Mouse (Mus musculus) heart, adult 2 months (tissue): ENCODE results near the gene Rhbdf1. TPM values are rescaled to one million over a fixed set of nuclear protein-coding genes. Genes with fewer than 3 reads are reported as not detected.

Experiments used
- DNase-seq, 2 experiments: peaks; one replicate each; pipeline ENCODE4 v3.0.0; 2021
- H3K27ac ChIP-seq: fragments of 200-600 bp; 2 replicates; pipeline ENCODE4 v1.8.1; 2022
- H3K27me3 ChIP-seq: fragments of 200-500 bp; 2 replicates; pipeline ENCODE4 v1.6.1; 2012; ENCODE audit warnings: mild to moderate bottlenecking, low read length, inconsistent platforms, mixed read lengths; ENCODE audit not compliant: control insufficient read depth, insufficient read depth
- H3K36me3 ChIP-seq: fragments of 200-500 bp; 2 replicates; pipeline ENCODE4 v1.6.1; 2012; ENCODE audit warnings: low read length, inconsistent platforms; ENCODE audit not compliant: control insufficient read depth, insufficient read depth
- H3K4me1 ChIP-seq: fragments of 200-500 bp; 2 replicates; pipeline ENCODE4 v1.6.1; 2011; ENCODE audit warnings: low read length; ENCODE audit not compliant: control insufficient read depth, insufficient read depth
- H3K4me3 ChIP-seq: fragments of 200-600 bp; 2 replicates; pipeline ENCODE4 v1.8.1; 2022
- H3K79me2 ChIP-seq: fragments of 200-500 bp; replicated peaks from 2 replicates; pipeline ENCODE4 v1.6.1; 2012; ENCODE audit warnings: mild to moderate bottlenecking, inconsistent platforms, low read length, moderate library complexity, mixed read lengths; ENCODE audit not compliant: control insufficient read depth, insufficient read depth
- H3K9ac ChIP-seq: fragments of 200-500 bp; 2 replicates; pipeline ENCODE4 v1.6.1; 2012; ENCODE audit warnings: low read depth, mild to moderate bottlenecking, control low read depth, inconsistent platforms, low read length, mixed read lengths
- CTCF ChIP-seq: fragments of 200-600 bp; IDR thresholded peaks from 2 replicates; pipeline ENCODE4 v1.8.1; 2022; ENCODE audit warnings: antibody characterized with exemption, mild to moderate bottlenecking, moderate library complexity
- EP300 ChIP-seq: fragments of 200-500 bp; IDR thresholded peaks from 2 replicates; pipeline ENCODE4 v1.6.1; 2011; ENCODE audit warnings: low read depth, low read length, control low read depth; ENCODE audit not compliant: insufficient read depth
- POLR2A ChIP-seq: fragments of 200-500 bp; IDR thresholded peaks from 2 replicates; pipeline ENCODE4 v1.6.1; 2011; ENCODE audit warnings: mild to moderate bottlenecking, low read depth, low read length, control low read depth; ENCODE audit not compliant: insufficient read depth
- WGBS: fragments of 180-500 bp; shearing (Covaris S2); methylation state at CpG from one replicate; pipeline ENCODE4 v1.1.7; 2018; 5-methylcytosine and 5-hydroxymethylcytosine counted together
- intact Hi-C: fragments of 180-260 bp; cut with DNase I; formaldehyde crosslinking; loops from one replicate; pipeline ENCODE4 v1.15.1; 2025
- polyA plus RNA-seq: library from polyadenylated mRNA; depleted of rRNA; stranded (reverse); fragments of >200 nt; gene quantifications from 2 replicates; pipeline ENCODE4 v1.2.3, GENCODE M21; 2012
- total RNA-seq, 2 experiments: library from RNA; stranded (reverse); gene quantifications; 2 replicates each; pipeline ENCODE4 v1.2.3; 2021

Rhbdf1 gene
- total and polyA plus RNA-seq, 3 experiments, result 22.8 to 92.8 (median 23.9) TPM

- 50% methylated on average over 9 of the region's 9 CpGs for WGBS
- Histone ChIP-seq H3K9ac (no peak overlapping the region), H3K4me1 (peaks cover 6% of the 10 kb centered on the region), H3K4me3 (no peak overlapping the region), H3K27ac (no peak overlapping the region), H3K27me3 (no peaks in the 10 kb centered on the region), H3K79me2 (no peaks in the 10 kb centered on the region), H3K36me3 (no peaks in the 10 kb centered on the region)
- peak; percentile 82 for TF ChIP-seq CTCF
- no peak for TF ChIP-seq EP300
- intact Hi-C loops, result loop anchor here (5.0 kb wide), 1 partner anchor 50 kb away; the partner anchor contains the start of gene Hbq1b
- peak; percentile 48 to 69 for DNase-seq
These were observed 14.8 kb upstream of the Rhbdf1 start for GRCm38 (mm10) chr11:32236712-32237410.

GRCm38 (mm10) chr11:32236132-32236531 is 14.0 kb upstream of the Rhbdf1 start:
- no peak overlapping the region; the same call in 1 of the 2 replicates for H3K9ac ChIP-seq
- no peak for DNase-seq
- no peaks in the 10 kb centered on the region for H3K36me3 ChIP-seq
- H3K4me1 ChIP-seq, result peaks cover 6% of the 10 kb centered on the region
- no peaks in the 10 kb centered on the region for H3K79me2 ChIP-seq
- no peaks in the 10 kb centered on the region for H3K27me3 ChIP-seq
- H3K27ac ChIP-seq, result no peak overlapping the region
- 58% methylated on average over 2 of the region's 2 CpGs for WGBS
- intact Hi-C loops, result loop anchor here (5.0 kb wide), 1 partner anchor 51 kb away; the partner anchor contains the start of gene Hbq1b
- H3K4me3 ChIP-seq, result no peak overlapping the region
- TF ChIP-seq CTCF (no peak), POLR2A (no peak), EP300 (no peak)

- Histone ChIP-seq H3K27me3 (no peaks in the 10 kb centered on the region), H3K27ac (no peak overlapping the region; the same call in 1 of the 2 replicates), H3K79me2 (no peaks in the 10 kb centered on the region), H3K4me3 (no peak overlapping the region), H3K36me3 (no peaks in the 10 kb centered on the region), H3K9ac (no peak overlapping the region), H3K4me1 (peaks cover 6% of the 10 kb centered on the region)
- intact Hi-C loops, result loop anchor here (5.0 kb wide), 1 partner anchor 52 kb away; the partner anchor contains the start of gene Hbq1b
- TF ChIP-seq CTCF, result no peak
- no peak for TF ChIP-seq EP300
- no peak for TF ChIP-seq POLR2A
- DNase-seq, result peak; percentile 76 to 77
- WGBS, result 12% methylated on average over 3 of the region's 3 CpGs
These were observed 13.5 kb upstream of the Rhbdf1 start for GRCm38 (mm10) chr11:32235646-32236045.

GRCm38 (mm10) chr11:32234816-32235485 is 12.9 kb upstream of the Rhbdf1 start:
- Histone ChIP-seq H3K27ac (peak overlapping the region; percentile 23; the same call in 1 of the 2 replicates), H3K4me3 (no peak overlapping the region), H3K79me2 (no peaks in the 10 kb centered on the region), H3K36me3 (no peaks in the 10 kb centered on the region), H3K4me1 (peaks cover 6% of the 10 kb centered on the region), H3K27me3 (no peaks in the 10 kb centered on the region), H3K9ac (no peak overlapping the region)
- DNase-seq, result no peak
- intact Hi-C loops, result loop anchor here (5.0 kb wide), 1 partner anchor 52 kb away; the partner anchor contains the start of gene Hbq1b
- 73% methylated on average over 6 of the region's 6 CpGs for WGBS
- TF ChIP-seq POLR2A, result no peak
- TF ChIP-seq CTCF, result no peak
- TF ChIP-seq EP300, result no peak

GRCm38 (mm10) chr11:32233895-32234294 is 11.8 kb upstream of the Rhbdf1 start:
- 73% methylated on average over 3 of the region's 3 CpGs for WGBS
- H3K36me3 ChIP-seq, result no peaks in the 10 kb centered on the region
- H3K9ac ChIP-seq, result no peak overlapping the region
- peak; percentile 33 to 53 for DNase-seq
- no peak for TF ChIP-seq CTCF
- TF ChIP-seq EP300, result no peak
- TF ChIP-seq POLR2A, result no peak
- no peak overlapping the region for H3K27ac ChIP-seq
- intact Hi-C loops, result no loop called here
- no peak overlapping the region for H3K4me3 ChIP-seq
- H3K4me1 ChIP-seq, result peaks cover 6% of the 10 kb centered on the region
- no peaks in the 10 kb centered on the region for H3K27me3 ChIP-seq
- no peaks in the 10 kb centered on the region for H3K79me2 ChIP-seq

- Histone ChIP-seq H3K9ac (no peak overlapping the region), H3K79me2 (no peaks in the 10 kb centered on the region), H3K27ac (no peak overlapping the region), H3K4me1 (peaks cover 6% of the 10 kb centered on the region), H3K4me3 (no peak overlapping the region), H3K27me3 (no peaks in the 10 kb centered on the region), H3K36me3 (no peaks in the 10 kb centered on the region)
- no peak for DNase-seq
- TF ChIP-seq EP300, result no peak
- TF ChIP-seq POLR2A, result no peak
- TF ChIP-seq CTCF, result no peak
- WGBS, result 79% methylated on average over 10 of the region's 10 CpGs
- intact Hi-C loops, result no loop called here
These were observed 10.7 kb upstream of the Rhbdf1 start for GRCm38 (mm10) chr11:32232848-32233247.
